Mouse (Mus musculus): ENCODE measurements around the gene Gbf1.

Gbf1 gene

DNA sequence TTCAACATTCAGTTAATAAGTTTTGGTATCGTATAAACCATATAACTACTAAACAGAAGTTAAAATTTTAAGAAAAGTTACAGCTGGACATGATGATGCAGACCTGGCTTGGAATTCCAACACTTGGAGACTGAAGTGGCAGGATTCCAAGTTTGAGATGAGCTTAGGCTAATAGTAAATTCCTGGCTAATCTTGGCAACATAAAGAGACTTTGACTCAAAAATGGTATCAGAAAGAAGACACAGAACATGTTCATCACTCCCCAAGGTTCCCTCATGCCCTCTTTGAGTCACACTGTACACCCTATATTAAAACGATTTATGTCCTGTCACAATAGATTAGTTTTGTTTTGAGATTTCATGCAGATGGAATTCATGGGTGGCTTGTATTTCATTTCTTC, 72.6 kb downstream of the Gbf1 start:
- no peak for DNase-seq

DNA sequence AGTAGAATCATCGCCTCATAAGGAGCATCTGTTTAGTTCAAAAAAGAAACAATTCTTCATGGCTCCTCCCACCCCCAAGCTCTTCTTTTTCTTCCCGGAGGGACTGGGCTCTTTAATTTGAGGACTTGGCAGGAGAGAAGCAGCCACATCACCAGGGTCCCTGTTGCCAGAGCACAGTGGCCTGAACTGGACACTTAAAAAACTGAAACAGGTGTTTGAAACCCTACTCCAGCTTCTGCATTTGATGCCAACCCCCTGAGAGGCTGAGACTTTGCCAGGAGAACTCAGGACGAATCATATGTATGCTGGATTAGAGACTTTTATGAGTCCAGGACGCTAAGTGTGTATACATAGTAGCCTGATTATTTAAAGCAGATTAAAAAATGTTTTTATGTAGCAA, 73.2 kb downstream of the Gbf1 start:
- no peak for DNase-seq

DNA sequence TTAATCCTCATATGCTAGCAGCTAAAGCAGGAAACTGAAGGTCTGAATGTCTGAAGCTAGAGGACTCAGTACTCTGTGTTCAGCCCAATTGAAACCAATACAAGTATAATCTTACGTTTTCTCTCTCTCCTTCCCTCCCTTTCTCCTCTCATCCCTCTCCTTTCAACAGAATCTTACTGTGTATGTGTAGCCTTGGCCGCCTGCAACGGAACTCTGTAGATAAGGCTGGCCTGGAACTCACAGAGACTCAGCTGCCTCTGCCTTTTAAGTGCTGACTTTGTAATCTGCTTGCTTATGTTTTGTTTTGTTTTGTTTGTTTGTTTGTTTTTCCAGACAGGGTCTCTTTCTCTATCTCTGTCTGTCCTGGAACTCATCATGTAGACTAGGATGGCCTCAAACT, 74.0 kb downstream of the Gbf1 start:
- DNase-seq, result no peak

DNA sequence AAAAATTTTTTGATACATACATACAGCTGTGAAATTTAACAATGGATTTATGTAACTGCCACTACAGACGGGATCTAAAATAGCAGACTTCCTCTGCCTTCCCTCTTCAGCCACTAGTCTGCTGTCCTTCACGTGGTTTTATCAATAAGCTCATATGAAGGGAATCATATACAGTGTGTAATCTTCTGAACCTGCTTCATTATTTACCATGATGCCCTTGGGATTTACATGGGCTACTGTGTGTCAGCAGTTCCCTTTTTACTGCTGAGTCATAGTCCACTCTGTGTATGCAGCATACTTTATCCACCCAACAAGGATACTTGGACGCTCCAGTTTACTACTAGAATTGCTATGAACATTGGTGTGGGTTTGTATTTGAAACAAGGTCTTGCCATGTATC, 75.0 kb downstream of the Gbf1 start:
- no peak for DNase-seq

DNA sequence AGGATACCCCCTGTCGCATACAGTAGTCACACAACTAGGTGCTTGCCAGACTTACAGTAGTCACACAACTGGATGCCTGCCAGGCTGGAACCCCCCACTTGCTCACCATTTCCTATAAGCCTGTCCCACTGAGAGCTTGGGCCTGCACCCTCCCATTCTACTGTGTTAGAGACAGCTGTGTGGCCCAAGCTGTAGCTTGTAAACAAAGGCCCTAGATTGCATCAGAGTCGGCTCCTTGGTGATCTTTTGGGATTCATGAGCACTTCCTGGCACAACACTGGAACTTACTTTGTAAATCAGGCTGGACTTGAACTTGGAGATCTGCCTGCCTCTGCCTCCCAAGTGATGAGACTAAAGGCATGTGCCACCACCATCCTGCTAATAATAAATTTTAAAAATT, 82.1 kb downstream of the Gbf1 start:
- no peak for DNase-seq

DNA sequence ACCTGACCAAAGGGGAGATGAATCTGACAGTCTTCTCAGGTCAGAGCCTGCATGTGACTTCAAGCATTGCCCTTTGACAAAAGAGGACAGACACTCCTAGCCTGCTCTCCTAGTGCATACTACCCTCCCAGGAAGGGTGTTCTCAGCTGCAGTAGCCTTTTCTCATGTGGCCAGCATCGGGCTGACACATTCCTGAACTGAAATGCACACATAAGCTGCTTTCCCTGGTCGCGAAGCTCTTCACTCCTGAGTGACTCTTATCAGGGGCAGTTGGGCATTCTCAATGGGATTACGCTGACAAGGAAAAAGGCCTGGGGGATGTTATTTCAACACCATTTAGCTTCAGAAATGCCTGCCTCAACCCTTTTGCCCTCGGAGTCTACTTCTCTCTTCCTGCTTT, 84.3 kb downstream of the Gbf1 start:
- DNase-seq, result no peak

DNA sequence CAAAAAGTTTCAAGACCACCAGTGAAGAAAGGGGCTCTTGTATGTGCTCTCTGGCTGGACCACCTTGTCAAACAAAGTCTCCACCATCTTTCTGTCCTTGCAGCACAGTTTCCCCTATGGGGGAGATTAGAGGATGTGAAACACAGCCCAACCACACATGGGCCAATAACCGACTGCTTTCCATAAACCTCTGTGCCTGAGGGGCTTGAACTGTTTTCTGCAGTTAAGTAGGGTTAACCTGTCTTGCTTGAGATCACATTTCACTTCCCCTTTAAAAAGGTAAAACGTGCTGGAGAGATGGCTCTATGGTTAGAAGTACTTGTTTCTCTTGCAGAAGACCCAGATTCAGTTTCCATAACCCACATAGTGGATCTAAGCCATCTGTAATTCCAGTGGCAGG, 87.9 kb downstream of the Gbf1 start:
- no peak for DNase-seq

DNA sequence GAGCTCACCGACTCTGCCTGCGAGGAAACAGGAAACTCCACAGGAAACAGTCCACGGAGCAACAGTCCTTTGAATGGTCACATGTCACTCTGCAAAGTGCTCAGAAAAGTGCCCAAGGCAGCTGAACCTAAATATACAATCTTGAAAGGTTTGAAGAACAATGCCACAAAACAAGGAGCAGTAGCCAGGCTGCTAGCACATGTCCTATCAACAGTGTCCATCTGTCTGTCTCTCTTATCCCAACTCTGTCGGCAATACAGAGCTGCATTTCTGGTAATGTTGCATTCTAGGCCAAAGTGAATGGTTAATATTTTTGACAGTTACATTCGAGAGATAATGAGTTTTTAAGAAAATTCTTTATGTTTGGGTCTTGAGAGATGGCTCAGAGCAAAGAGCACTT, 90.1 kb downstream of the Gbf1 start:
- no peak for DNase-seq

DNA sequence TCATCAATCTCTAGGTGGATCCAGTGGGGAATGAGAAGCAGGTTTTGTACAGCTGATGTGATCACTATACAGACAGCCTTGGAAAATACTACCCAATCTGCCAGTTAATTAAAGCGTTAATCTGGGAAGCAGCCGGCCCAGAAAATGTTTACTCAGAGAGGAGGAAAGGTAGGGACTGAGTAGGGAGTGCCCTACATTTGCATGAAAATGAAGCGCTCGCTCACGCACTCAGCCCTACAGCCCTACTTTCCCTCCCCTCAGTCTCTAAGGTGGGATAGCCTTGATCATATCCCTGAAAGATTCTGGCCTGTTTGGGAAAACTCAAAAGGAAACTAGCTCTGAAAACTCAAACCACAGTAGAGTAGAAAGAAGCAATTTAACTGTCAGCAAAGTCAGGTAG, 92.3 kb downstream of the Gbf1 start:
- no peak for DNase-seq

DNA sequence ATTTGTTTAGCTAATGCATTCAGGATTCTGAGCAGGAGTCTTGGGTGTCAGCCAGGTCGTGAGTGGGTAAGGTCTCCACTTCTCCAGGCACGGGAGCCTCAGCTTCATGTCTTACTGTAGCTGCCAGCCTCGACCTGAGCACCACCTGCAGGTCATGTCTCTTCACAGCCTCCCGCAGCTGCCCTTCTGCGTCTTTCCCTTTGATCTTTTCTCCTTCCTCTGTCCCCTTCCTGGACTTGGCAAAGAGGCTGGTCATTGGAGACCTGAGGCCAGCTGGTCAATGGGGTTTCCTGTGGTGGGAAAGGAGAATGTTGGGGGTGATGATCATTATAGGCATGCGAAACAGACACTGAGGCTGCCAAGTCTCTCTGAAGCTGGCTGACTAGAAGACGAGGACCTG, 96.7 kb downstream of the Gbf1 start:
- DNase-seq, result no peak

DNA sequence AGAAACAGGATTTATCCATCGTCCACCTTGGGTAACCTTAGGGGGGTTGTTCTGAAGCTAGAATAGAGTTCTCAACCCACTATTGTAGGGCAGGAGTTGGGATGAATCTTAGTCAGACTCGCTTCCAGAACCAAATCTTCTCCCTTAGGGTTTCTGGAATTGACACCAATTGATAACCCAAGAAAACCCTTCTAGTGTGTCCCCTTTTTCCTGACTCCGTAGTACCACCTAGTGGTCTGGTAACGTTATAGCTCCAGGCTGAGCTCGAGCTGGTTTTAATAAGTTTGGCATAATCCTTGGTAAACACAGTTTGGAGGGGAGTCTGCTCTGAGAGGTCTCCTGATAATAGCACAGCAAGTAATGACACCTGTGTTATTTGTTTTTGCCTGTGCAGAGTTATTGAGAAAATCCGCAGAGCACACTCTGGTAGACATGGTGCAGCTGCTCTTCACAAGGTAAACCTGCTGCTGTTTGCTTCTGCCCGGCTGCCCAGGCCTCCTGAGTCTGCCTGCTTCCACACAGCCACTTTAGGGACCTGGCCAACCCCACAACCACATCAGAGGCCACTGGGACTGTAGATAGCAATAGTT, 101.9 kb downstream of the Gbf1 start:
- DNase-seq, result no peak

DNA sequence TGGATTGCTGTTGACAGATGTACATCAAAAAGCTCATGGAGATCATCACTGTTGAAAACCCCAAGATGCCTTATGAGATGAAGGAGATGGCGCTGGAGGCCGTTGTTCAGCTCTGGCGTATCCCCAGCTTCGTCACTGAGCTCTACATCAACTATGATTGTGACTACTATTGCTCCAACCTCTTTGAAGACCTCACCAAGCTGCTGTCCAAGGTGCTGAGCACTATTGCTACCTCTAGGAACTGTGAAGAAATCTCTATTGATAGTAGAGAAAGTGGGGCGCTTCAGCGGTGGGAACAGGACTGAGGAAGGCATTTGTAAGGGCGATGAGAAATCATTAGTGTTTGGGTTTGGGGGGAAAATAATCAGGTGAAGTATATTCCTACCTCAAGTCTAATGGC, 112.5 kb downstream of the Gbf1 start:
- DNase-seq, result no peak

DNA sequence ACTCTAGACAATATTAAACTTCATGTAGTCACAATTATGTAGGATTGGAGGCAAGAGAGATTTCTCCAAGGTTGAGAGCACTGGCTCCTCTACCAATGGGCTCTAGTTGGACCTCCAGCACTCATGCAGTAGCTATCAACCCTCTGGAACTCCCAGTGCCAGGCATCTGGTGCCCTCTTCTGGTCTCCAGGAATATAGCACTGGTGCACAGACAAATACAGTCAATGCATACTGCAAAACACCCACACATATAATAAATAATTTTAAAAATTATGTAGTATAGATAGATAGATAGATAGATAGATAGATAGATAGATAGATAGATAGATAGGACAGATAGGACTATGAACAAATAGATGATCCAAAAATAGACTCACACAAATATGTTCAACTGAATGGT, 123.0 kb downstream of the Gbf1 start:
- DNase-seq, result no peak

DNA sequence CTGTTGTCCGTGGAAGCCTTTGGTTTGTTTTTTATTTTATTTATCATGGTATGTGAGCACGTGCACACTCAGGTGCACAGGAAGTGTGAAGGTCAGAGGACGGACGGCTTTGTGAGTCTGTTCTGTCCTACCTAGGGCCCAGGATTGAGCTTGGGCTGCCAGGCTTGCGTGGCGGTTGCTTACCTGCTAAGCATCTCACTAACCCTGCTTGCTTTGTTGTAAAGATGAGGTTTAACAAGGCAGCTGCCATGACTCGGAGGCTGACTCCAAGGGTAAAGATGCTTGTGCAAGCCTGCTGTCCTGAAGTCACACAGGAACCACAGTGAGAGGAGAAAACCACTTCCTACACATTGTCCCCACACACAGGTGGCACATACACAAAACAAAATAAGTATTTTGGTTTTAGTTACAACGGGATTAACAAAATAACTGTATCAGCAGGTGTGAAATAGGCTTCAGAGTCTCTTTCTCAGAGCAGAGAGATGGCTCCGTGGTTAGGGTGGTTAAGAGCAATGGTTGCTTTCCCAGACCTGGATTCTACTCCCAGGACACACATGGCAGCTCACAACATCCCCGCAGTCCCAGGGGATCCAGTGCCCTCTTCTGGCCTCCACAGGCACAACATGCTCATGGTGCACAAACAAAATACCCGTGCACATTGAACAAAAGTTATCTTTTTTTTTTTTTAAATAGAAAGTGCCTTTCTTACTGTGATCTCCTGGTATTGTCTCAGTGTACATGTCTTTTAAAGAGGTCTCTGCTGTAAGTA, 130.0 kb downstream of the Gbf1 start:
- DNase-seq, result no peak

DNA sequence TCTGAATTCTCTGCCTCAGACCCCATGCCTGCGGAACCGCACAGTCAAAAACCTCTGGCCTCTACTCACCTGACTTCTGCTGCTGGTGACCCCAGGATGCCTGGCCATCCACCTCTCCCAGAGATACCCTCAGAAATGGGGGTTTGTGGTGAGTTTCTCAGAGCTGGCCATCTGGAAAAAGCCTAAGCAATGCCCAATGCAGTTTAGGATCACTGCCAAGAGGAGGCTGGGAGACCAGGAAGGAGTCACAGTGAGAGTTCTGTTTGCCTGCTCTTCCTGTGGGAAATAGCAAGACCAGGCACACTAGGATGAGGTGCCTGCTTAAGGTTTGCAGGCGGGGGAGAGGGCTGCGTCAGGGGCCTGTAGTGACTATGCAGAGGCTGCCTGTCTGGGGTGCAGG, 132.4 kb downstream of the Gbf1 start:
- DNase-seq, result no peak

DNA sequence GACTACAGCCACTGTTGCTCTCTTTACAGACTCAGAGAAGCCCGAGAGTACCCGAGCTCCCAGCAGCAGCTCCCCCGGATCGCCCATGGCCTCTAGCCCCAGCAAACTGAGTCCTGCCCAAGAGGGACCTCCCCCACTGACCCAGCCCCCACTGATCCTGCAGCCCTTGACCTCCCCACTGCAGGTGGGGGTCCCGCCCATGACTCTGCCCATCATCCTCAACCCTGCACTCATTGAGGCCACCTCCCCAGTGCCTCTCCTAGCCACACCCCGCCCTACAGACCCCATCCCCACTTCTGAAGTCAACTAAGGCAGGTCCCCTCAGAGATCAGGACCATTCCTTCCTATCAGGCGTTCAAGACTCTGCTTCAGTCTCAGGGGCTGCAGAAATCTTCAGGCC, 133.3 kb downstream of the Gbf1 start:
- DNase-seq, result no peak

DNA sequence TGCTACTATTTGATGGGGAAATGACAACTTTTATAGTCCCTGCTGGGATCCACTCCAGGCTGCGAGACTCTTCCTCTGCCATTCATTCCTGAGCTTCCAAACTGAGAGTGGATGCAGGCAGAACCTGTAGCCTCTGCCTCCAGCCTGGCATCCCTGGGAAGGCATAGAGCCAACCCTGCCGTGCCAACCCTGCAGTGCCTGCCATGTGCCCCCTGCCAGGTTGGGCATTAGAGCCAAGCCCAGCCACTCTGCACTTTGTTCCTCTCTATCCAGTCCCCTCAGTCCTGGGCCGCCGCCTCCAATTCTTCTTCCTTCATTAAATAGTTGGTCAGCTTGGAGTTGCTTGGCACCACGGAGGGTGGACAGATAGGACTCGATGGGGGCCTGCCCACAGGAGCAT, 133.7 kb downstream of the Gbf1 start:
- no peak for DNase-seq

DNA sequence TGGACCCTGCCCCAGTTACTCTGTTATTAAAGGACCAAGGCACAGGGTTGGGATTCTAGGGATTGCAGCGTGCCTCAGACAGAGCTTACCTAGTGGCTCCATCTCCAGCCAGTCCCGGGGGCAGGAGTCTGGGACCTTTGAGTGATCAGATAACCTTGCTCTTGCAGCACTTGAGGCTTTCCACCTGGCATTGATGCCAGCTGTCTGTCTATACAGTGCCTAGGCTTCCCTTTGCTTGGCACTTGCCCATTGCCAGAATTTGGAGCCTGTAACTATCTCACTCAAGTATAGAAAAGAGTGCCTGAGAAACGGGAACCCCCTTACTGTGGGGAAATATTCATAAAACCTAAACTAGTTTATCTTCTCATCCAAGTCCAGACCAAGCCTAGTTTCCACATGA, 134.6 kb downstream of the Gbf1 start:
- DNase-seq, result no peak

DNA sequence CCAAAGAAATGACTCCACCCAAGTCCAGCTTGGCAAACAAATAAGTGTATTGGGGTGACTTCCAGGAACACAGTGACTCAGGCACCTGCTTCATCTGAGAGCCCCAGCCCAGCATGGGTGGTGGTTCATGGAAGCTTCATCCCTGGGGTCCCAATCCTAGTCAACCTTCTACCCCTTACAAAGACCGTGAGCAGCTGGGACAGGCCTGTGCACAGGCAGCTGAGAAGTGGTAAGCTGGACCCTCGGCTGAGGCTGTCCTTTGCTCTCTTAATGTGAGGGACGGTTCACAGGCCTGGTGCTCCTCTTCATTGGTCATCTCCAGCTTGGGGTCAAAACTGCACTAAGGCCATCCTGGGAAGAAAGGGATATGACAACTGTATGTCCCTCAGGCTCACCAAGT, 135.3 kb downstream of the Gbf1 start:
- no peak for DNase-seq

DNA sequence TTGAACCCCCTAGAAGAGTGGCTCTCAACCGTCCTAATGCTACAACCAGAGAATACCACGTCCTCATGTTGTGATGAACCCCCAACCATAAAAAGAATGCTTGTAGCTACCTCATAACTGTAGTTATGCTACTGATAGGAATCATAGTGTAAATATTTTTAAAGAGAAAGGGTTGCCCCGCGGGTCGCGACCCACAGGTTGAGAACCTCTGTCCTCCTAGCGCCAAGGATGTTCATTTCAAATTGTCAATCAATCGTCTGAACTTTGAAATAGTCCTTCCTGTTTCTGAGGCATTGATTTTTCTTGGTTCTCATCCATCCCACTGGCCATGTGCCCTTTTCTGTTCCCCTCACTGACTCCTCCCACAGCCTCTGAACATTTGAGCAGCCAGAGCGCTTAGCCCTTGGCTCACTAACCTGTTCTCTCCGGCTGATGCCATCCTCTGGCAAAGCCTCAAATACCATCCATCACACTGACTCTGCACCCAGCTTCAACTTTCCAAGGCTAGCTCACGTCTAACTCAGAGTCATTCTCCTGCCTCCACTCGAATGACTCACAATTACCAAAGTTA, 138.3 kb downstream of the Gbf1 start:
- DNase-seq, result no peak

DNA sequence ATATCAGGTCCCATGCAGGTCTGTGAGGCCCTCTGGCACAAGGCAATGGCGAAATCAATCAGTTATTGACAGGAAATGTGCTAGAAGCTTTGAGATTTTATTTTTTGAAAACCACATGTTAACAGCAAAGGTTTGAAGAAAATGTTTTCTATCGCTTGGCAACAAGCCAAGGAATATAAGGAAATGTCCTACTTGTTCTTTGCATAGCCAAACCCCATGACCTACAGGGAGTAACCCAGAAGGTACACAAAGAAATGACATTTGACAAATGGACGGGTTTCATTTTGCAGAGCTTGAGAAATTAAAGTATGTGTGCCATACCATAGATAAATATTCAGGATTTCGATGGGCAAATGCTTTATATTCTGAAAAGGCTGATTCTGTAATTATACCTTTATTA, 144.6 kb downstream of the Gbf1 start:
- DNase-seq, result no peak

DNA sequence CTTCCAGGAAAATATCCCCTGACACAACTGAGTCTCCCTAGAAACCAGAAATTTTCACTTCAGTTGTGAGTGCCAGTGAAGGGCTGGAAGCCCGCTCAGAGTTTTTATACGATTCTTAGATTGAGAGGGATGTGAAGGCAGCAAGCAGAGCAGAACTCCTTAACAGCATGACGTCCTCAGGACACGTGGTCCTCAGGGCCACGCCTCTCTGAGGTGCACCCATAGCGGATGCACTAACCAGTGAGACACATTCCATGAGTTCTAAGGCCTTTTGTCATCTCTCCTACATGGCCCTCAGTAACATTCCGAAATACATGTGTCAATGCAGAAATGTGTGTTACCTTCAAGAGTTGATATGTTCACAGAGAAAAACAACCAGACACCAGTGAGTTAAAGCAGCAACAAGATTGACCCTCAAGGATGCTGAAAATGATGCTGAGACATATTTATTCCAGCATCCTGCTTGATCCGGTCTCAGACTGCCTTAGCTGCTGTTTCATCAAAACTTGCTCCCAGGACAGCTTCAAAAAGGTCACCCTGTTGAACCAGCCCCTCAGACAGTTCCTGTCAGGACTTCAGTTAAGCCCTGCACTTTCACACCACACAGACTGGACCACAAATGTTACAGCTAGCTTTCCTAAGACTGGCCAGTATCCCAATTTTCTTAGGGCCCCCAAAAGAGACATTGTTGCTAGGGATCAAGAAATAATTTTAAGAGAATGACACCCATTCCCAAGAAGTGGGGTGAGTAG, 148.2 kb downstream of the Gbf1 start:
- no peak for DNase-seq

DNA sequence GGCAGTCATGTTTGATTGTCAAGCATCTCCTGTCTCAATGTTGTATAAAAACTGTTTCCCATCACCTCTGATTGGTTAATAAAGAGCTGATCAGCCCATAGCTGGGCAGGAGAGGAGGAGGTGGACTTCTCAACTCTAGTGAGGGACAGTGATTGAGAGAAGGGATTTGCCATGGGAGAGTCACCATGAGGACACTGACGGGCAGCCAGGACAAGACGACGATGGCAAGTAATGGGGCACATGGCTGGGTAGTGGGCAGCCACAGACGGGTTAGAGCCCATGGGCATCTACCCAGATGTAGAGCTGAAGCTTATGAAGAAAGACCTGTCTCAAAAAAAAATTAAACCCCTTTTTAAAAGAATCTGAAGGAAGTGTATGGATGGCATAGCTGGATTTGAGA, 150.2 kb downstream of the Gbf1 start:
- no peak for DNase-seq
